Mouse (Mus musculus) stomach, embryonic 15.5 days (tissue): ENCODE data around the gene Csrnp1. TPM values are rescaled to one million over a fixed set of nuclear protein-coding genes. Genes with fewer than 3 reads are reported as not detected.

Source experiments
- ATAC-seq: fragments of 200-750 bp; cut with Nextera tagmentation; 2 replicates; pipeline ENCODE4 v1.8.0; 2017; ENCODE audit warnings: low read depth, moderate number of reproducible peaks, moderate TSS enrichment; ENCODE audit not compliant: insufficient read depth, low FRiP score
- H3K27ac ChIP-seq: fragments of 300-500 bp; sonication (generic); 2 replicates; pipeline ENCODE4 v1.5.1; 2015; ENCODE audit warnings: mild to moderate bottlenecking, inconsistent platforms
- H3K27me3 ChIP-seq: fragments of 300-500 bp; sonication (generic); replicated peaks from 2 replicates; pipeline ENCODE4 v1.6.1; 2015; ENCODE audit warnings: inconsistent platforms
- H3K36me3 ChIP-seq: fragments of 300-500 bp; sonication (generic); 2 replicates; pipeline ENCODE4 v1.6.1; 2015; ENCODE audit warnings: inconsistent platforms
- H3K4me1 ChIP-seq: fragments of 300-500 bp; sonication (generic); 2 replicates; pipeline ENCODE4 v1.6.1; 2015; ENCODE audit warnings: inconsistent platforms
- H3K4me2 ChIP-seq: fragments of 300-500 bp; sonication (generic); 2 replicates; pipeline ENCODE4 v1.6.1; 2015; ENCODE audit warnings: mild to moderate bottlenecking, inconsistent platforms
- H3K4me3 ChIP-seq: fragments of 300-500 bp; sonication (generic); replicated peaks from 2 replicates; pipeline ENCODE4 v1.5.1; 2015; ENCODE audit warnings: inconsistent platforms
- H3K9ac ChIP-seq: fragments of 300-500 bp; sonication (generic); 2 replicates; pipeline ENCODE4 v1.6.1; 2015; ENCODE audit warnings: inconsistent platforms
- H3K9me3 ChIP-seq: fragments of 300-500 bp; sonication (generic); 2 replicates; pipeline ENCODE4 v1.6.1; 2016; ENCODE audit warnings: inconsistent platforms
- WGBS: fragments of 180-500 bp; shearing (Covaris S2); methylation state at CpG from one replicate; pipeline ENCODE4 v1.1.7; 2015; 5-methylcytosine and 5-hydroxymethylcytosine counted together
- polyA plus RNA-seq: library from polyadenylated mRNA; unstranded; fragments of >200 nt; fragmentation: Nextera tagmentation; extraction: Ambion mirVana; gene quantifications from 2 replicates; pipeline ENCODE4 v1.2.1, GENCODE M21; 2015

The Csrnp1 gene
- polyA plus RNA-seq, 1 experiment from 2014 or later: 5.7 TPM

DNA sequence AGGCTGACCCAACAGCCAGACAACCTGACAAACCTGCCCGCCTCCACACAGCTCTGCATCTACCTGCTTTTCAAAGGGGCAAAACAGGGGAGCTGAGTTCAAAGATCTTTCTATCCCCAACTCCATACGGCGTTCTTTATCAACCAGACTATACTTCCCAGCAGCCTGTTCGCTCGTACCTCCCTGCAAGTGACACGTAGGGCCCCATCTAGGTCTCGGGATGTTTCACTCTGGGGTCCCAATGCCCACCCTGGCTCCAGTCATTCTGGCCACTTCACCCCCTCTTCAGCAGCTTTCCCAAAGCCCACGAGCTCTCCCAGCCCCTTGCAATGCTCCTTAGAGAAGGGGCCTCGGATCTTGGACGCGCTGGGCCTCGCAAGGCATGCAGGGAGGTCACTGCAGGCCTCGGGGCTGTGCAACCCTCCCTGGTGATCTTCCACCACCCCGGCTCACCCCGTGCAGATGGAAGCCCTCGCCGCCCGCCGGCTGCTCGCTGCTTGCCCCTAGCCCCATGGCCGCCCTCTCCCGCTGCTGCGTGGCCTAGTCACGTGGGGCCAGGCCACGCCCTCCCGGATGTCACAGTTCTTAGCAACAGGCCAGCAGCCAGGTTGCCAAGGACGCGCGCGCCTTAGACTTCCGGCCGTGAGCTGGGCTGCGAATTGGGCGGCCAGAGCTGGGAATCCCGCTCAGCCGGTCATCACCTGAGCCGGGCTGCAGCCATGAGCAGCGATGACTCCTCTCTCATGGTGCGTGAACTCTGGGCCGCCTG, 47.3 kb downstream of the Csrnp1 start, which contains the start of the genes Gorasp1 and Ttc21a:
Gorasp1 (minus strand) TSS at position 561 of the 769 bp plus-strand sequence.
Ttc21a (plus strand) TSS at position 602 of the 769 bp plus-strand sequence.
- H3K4me2 ChIP-seq: peak within 1 kb of the TSS; percentile 81
- no peaks in the 10 kb centered on the region for H3K9me3 ChIP-seq
- H3K9ac ChIP-seq: peak within 1 kb of the TSS; percentile 91
- peak within 1 kb of the TSS; percentile 83 for H3K4me3 ChIP-seq
- H3K27me3 ChIP-seq: no peaks in the 10 kb centered on the region
- WGBS: 2% methylated on average over 40 of the region's 40 CpGs
- no peaks in the 10 kb centered on the region for H3K36me3 ChIP-seq
- H3K27ac ChIP-seq: peak within 1 kb of the TSS; percentile 79
- peak; percentile 94 for ATAC-seq
- peaks cover 15% of the 10 kb centered on the region; the same call in 1 of the 2 replicates for H3K4me1 ChIP-seq

- 91% methylated on average over 6 of the region's 6 CpGs for WGBS
- no peak overlapping the region for H3K9ac ChIP-seq
- H3K27ac ChIP-seq: no peak overlapping the region
- H3K4me1 ChIP-seq: peaks cover 12% of the 10 kb centered on the region; the same call in 1 of the 2 replicates
- H3K36me3 ChIP-seq: peaks cover 8% of the 10 kb centered on the region; the same call in 1 of the 2 replicates
- no peak overlapping the region for H3K4me2 ChIP-seq
- ATAC-seq: no peak
- H3K9me3 ChIP-seq: no peaks in the 10 kb centered on the region
- H3K27me3 ChIP-seq: no peaks in the 10 kb centered on the region
- no peak overlapping the region for H3K4me3 ChIP-seq
Observed at GRCm38 (mm10) chr9:119933675-119934074, 50.8 kb downstream of the Csrnp1 start.

DNA sequence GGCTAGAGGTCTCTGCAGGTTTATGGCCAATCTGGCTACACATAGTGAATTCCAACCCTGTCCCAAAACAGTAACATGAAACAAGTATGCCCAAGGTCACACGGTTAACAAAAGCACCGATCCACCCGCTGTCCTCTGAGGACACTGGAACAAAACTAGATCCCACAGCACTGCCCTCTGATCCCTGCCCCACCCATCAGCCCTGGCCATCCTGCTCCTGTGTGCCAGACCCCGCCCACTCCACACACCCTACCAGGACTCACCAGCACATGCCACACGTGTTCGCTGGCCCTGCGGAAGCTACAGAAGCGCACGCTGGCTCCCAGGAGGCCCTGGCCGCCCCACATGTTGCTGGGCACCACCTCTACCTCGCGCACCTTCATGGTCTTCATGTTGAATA, 52.1 kb downstream of the Csrnp1 start:
- H3K27ac ChIP-seq: no peak overlapping the region
- 0 out of 2 replicates have a peak, but pooled peaks cover 7% of the 10 kb centered on the region for H3K4me1 ChIP-seq
- peak; percentile 57; the same call in 1 of the 2 replicates for ATAC-seq
- H3K4me2 ChIP-seq: no peak overlapping the region
- no peaks in the 10 kb centered on the region for H3K27me3 ChIP-seq
- H3K36me3 ChIP-seq: peaks cover 8% of the 10 kb centered on the region; the same call in 1 of the 2 replicates
- no peaks in the 10 kb centered on the region for H3K9me3 ChIP-seq
- no peak overlapping the region for H3K4me3 ChIP-seq
- no peak overlapping the region for H3K9ac ChIP-seq
- WGBS: 79% methylated on average over 12 of the region's 12 CpGs

- H3K36me3 ChIP-seq: peaks cover 44% of the 10 kb centered on the region
- WGBS: 58% methylated on average over 5 of the region's 5 CpGs
Observed at GRCm38 (mm10) chr9:119926497-119926896, 58.0 kb downstream of the Csrnp1 start.

GRCm38 (mm10) chr9:119925729-119926128, 58.7 kb downstream of the Csrnp1 start:
- Histone ChIP-seq H3K4me1 (0 out of 2 replicates have a peak, but pooled peaks cover 8% of the 10 kb centered on the region), H3K4me2 (no peak overlapping the region), H3K9me3 (no peaks in the 10 kb centered on the region), H3K36me3 (peaks cover 42% of the 10 kb centered on the region), H3K4me3 (no peak overlapping the region), H3K9ac (no peak overlapping the region), H3K27ac (peak overlapping the region; percentile 74), H3K27me3 (no peaks in the 10 kb centered on the region)
- 54% methylated on average over 8 of the region's 8 CpGs for WGBS
- ATAC-seq: no peak

More at GRCm38 (mm10) chr9:119926497-119926896, 58.0 kb downstream of the Csrnp1 start:
- peak overlapping the region; percentile 74; the same call in 1 of the 2 replicates for H3K27ac ChIP-seq
- H3K9ac ChIP-seq: no peak overlapping the region
- ATAC-seq: no peak
- no peak overlapping the region for H3K4me3 ChIP-seq
- H3K4me2 ChIP-seq: no peak overlapping the region
- 0 out of 2 replicates have a peak, but pooled peaks cover 8% of the 10 kb centered on the region for H3K4me1 ChIP-seq
- H3K27me3 ChIP-seq: no peaks in the 10 kb centered on the region
- H3K9me3 ChIP-seq: no peaks in the 10 kb centered on the region

DNA sequence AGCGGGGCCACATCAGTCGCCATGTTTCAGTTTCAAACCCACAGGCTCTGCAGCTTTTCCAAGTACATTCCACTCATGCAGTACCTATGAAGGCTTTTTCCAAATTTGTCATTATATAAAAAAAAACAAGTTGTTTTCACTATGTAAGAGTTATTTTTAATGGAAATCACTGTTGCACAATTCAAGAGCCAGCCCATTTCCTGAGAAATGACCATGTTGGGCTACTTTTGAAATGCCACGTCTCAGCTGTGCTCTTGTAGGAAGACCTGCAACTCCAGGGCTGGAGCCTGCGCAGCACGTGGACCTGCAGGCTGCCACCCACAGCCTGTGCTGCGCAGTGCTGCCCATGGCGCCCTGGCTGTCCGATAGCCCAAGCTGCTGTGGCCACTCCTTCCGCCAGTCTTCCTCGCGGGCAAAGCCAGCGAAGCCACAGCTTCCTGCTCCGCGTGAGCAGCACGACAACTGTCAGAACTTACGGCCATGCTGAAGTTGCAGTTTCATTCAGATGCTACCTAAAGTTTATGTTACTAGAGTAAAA, 59.3 kb downstream of the Csrnp1 start:
- ATAC-seq: no peak
- Histone ChIP-seq H3K27ac (peak overlapping the region; percentile 35; the same call in 1 of the 2 replicates), H3K27me3 (no peaks in the 10 kb centered on the region), H3K4me1 (0 out of 2 replicates have a peak, but pooled peaks cover 8% of the 10 kb centered on the region), H3K36me3 (peaks cover 43% of the 10 kb centered on the region), H3K9ac (no peak overlapping the region), H3K9me3 (no peaks in the 10 kb centered on the region), H3K4me3 (no peak overlapping the region), H3K4me2 (no peak overlapping the region)
- 77% methylated on average over 16 of the region's 16 CpGs for WGBS

DNA sequence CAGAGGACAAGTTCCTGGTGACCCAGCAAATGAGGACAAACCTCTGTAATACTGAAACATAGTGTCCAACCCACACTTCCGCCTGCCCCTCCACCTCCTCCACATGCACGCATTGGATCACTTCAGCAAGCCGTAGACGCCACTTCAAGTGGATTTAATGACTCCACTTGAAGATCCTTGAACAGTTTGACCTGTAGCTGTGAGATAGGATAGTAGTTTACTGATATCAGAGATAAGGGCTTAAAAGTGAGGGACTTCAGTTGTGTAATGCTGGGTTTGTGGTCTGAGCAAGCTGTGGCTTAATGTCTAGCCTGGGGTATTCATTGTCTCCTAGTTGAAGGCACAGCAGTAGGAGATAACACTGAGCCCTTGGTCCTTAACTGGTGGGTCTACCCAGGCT, 61.0 kb downstream of the Csrnp1 start:
- no peak overlapping the region for H3K4me3 ChIP-seq
- H3K4me2 ChIP-seq: no peak overlapping the region
- 83% methylated on average over 4 of the region's 4 CpGs for WGBS
- no peak overlapping the region for H3K27ac ChIP-seq
- H3K9ac ChIP-seq: no peak overlapping the region
- ATAC-seq: no peak
- H3K36me3 ChIP-seq: peaks cover 50% of the 10 kb centered on the region
- no peaks in the 10 kb centered on the region for H3K9me3 ChIP-seq
- H3K27me3 ChIP-seq: no peaks in the 10 kb centered on the region
- H3K4me1 ChIP-seq: 0 out of 2 replicates have a peak, but pooled peaks cover 8% of the 10 kb centered on the region

Other genes with a start within 250 kb of the Csrnp1 start
- gene Scn11a, start 159.2 kb downstream of the Csrnp1 start, polyA plus RNA-seq: 0.03 and 0.04 TPM in 2 replicates
- 42.3 TPM in 2 replicates for gene Wdr48, start 89.8 kb downstream of the Csrnp1 start, polyA plus RNA-seq
- gene Gorasp1, start 47.1 kb downstream of the Csrnp1 start, polyA plus RNA-seq: 28.7 and 30.8 TPM in 2 replicates
- gene Ttc21a, start 47.1 kb downstream of the Csrnp1 start, polyA plus RNA-seq: 0.06 and 0.14 TPM in 2 replicates
- 0.08 TPM in 2 replicates for gene Xirp1, start 38.9 kb upstream of the Csrnp1 start, polyA plus RNA-seq
- 12.3 and 13.3 TPM in 2 replicates for gene Cx3cr1, start 85.2 kb upstream of the Csrnp1 start, polyA plus RNA-seq
- 0.88 and 1.4 TPM in 2 replicates for gene Ccr8, start 107.5 kb upstream of the Csrnp1 start, polyA plus RNA-seq
- gene Slc25a38, start 125.7 kb upstream of the Csrnp1 start, polyA plus RNA-seq: 32.3 and 37.6 TPM in 2 replicates
- 1,300 and 1,322 TPM in 2 replicates for gene Rpsa, start 143.0 kb upstream of the Csrnp1 start, polyA plus RNA-seq
- gene Mobp, start 165.0 kb upstream of the Csrnp1 start, polyA plus RNA-seq: 0.17 and 0.51 TPM in 2 replicates